Mouse (Mus musculus): Measurements from ENCODE around the gene Adh5.

Adh5 gene

GRCm38 (mm10) chr3:138442612-138443464, at the start of gene Adh5:
Gene Adh5, plus strand, starts transcription at chr3:138443093.
- DNase-seq (ENCODE audit: low spot score) = peak; percentile 94

- no peak for DNase-seq (ENCODE audit: low spot score)
Observed at GRCm38 (mm10) chr3:138404872-138405271, 38.0 kb upstream of the Adh5 start.

GRCm38 (mm10) chr3:138405341-138405740, 37.6 kb upstream of the Adh5 start:
- peak; percentile 67 for DNase-seq (ENCODE audit: low spot score)

- no peak for DNase-seq (ENCODE audit: low spot score)
Observed at GRCm38 (mm10) chr3:138405840-138406239, 37.1 kb upstream of the Adh5 start.

DNA sequence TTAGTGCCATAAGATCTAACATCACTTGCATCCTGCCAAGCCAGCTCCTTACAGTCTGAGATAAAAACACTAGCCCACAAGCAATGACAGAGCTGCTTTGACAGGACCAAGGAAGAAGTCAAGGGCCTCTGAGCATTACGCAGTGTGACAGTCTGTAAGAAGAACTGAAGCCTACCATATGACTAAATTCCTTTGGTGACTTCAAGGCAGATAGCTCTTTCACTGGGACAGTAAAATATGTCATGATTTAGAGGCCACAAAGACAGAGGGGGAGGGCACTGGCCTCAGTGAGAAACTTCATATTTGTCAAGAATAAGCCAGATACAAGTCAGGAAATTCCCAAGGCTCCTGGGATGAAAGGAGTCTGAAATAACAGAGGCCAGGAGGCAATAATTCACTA, 35.0 kb upstream of the Adh5 start:
- DNase-seq (ENCODE audit: low spot score) = no peak

DNA sequence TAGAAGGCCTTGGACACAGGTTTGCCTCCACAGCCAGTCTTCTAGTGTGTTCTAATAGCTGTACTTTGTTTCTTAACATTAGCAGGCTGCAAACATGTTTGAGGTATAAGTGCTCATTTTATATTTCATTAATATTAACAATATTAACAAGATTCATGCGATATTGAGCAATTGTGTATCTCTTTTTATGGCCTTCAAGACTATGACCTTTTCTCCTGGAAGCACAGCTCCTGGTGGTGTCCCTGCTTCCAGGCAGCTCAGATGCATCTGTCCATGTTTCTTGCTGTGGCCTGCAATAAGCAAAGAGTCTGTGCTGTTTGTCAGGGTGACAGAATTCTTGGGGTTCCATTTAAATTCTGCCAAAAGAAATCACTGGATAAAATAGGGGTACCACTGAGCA, 33.3 kb upstream of the Adh5 start:
- no peak for DNase-seq (ENCODE audit: low spot score)

DNA sequence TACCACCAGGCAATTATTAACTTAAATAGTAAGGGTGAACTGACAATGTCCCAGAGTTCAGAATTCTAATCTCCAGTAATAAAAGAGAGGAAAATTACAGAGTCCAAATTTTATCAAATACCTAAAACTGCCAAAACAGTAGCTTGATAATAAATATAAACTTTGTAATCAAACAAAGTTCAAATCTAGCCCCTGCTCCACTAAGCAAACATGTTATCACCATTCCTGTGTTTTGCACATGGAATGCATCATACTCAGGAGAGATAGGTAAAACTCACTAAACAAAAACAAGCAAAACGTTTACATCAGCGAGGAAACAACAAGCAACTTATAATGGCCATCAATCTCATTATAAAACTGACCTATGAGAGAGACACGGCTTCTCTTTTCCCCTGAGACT, 32.7 kb upstream of the Adh5 start:
- DNase-seq (ENCODE audit: low spot score) = no peak

DNA sequence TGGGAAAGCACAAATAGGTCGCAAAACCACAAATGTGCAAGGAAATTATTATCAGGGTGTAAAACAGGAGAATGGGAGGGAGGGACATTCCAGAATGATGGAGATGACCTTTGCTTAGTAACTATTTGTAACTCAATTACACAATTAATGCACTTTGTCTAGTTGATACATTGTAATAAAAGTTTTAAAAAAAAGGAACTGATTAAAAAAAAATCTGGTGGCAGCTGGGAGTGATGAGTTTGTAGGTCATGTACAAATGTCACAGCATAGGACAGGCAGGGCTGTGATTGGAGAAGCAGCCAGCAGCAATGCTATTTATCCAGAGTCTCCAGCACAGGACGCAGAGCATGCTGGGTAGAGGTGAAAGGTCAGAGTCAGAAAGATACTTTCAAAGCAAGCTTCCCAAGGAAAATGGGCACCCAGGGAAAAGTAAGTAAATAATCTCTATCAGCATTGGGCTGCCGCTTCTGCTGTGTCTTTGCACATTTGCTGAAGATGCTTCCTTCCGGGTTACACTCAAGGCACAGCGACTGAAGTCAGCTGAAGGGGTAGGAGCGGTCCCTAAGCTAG, 27.7 kb upstream of the Adh5 start, which contains the start of gene Adh4:
Adh4 (plus strand) TSS at position 346 of the 570 bp plus-strand sequence.
- DNase-seq (ENCODE audit: low spot score) = peak; percentile 35

GRCm38 (mm10) chr3:138419369-138419768, 23.5 kb upstream of the Adh5 start:
- no peak for DNase-seq (ENCODE audit: low spot score)

GRCm38 (mm10) chr3:138420385-138420784, 22.5 kb upstream of the Adh5 start:
- DNase-seq (ENCODE audit: low spot score) = no peak

GRCm38 (mm10) chr3:138423664-138424063, 19.2 kb upstream of the Adh5 start:
- no peak for DNase-seq (ENCODE audit: low spot score)

- no peak for DNase-seq (ENCODE audit: low spot score)
Observed at GRCm38 (mm10) chr3:138424247-138424646, 18.6 kb upstream of the Adh5 start.

- no peak for DNase-seq (ENCODE audit: low spot score)
Observed at GRCm38 (mm10) chr3:138430360-138430976, 12.4 kb upstream of the Adh5 start.

DNA sequence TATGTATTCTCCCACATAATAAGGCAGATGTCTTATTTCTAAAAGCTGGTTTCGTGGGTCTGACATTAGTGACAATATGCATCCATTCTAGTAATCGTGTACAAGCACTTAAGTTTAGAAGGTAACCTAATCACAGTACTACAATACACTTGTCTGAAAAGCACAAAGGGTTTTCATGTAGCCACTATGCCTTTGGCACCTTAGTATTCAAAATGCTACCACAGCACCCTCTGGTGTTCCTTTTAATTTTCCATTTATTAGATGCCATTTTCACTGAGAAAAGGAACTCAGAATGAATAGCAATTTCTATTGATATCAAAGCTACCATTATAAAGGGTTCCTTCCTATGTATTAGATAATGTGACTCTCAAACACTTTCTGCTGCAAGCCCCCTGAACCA, 11.1 kb upstream of the Adh5 start:
- DNase-seq (ENCODE audit: low spot score) = peak; percentile 69

DNA sequence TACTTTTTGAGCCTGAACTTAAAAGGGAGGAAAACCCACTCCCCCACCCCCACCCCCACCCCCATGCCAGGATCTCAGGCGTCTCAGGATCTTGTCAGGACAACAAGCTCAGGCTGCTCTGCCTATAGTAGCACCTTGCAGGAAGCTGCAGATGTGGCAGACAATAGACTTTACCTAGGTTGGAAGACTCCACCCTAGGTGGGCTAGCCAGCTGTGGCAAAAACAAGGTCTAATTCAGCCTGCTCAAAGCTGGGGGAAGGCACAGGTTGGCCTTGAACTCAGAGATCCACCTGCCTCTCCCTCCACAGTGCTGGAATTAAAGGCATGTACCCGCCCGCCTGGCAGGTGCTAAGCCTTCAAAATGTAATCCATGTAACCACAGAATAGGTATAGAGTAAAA, 4.2 kb upstream of the Adh5 start:
- DNase-seq (ENCODE audit: low spot score) = no peak

DNA sequence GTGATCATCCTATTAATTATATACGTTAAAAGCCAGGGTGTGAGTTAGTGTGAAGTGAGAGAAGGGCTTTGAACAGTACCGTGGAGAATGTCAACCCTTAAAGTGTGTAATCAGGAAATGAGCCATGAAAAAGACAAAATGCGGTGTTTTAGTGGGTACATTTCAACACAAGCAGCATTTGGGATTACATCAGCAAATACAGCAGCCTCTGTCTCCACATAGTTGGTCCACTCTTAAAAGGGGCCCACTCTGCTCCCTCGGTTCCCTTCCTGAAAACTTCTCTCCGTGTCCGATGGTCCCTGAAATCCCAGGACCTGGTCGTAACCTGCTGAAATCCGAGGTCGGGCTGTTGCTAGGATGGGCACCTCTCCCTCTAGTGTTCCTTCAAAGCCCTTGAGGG, 690 bp upstream of the Adh5 start:
- no peak for DNase-seq (ENCODE audit: low spot score)

GRCm38 (mm10) chr3:138443465-138443771, 525 bp downstream of the Adh5 start:
- no peak for DNase-seq (ENCODE audit: low spot score)

DNA sequence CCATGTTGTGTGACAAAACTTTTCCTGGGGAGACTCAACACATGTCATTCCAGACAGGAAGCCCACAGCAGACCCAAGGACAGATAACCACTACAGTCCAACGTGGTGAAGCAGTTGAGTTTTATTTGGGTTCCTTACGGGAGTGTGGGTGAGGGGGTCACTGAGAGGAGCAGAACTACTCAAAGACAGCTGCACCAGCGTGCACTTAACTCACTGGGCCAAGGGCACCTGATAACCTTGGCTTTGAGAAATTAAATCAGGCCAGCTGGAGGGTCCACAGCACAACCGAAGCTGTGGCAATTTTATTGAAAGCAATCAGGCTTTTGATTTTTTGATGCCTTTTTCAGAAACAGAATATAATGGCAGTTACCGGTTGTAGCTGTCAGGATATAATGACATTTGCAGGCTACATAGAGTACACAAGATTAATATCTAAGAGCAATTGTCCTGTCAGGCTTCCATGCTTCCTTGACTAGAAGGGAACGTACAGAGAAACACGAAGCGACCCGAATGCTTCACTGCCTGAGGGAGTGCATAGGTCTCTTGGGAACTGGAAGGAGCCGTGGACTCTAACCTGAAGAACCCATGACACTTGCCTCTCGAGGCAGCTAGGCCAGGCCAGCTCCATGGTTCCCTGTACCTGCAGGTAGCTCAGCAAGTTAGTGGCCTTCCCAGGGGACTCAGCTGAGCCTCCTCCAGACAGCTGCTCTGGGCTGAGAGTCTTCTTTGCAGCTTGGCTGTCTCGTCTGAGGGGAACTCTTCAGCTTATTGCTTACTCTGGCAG, 5.4 kb downstream of the Adh5 start:
- no peak for DNase-seq (ENCODE audit: low spot score)

DNA sequence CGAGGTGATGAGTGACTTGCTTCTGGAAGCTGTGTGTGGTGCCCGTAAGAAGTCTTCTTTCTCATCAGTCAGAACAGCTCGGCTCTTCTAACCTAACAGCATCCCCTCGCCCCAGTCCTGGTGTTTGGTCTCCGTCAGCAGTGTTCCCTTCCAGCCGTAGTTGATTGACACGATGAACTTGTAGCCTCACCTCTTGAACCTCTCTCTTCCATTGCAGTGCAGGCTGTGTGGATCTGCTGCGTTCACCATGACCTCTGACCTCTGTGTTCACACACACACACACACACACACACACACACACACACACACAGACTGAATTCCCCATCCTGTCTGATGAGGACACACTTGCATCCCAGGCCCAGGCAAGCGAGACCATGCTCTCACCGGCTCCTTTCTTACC, 9.3 kb downstream of the Adh5 start:
- no peak for DNase-seq (ENCODE audit: low spot score)

DNA sequence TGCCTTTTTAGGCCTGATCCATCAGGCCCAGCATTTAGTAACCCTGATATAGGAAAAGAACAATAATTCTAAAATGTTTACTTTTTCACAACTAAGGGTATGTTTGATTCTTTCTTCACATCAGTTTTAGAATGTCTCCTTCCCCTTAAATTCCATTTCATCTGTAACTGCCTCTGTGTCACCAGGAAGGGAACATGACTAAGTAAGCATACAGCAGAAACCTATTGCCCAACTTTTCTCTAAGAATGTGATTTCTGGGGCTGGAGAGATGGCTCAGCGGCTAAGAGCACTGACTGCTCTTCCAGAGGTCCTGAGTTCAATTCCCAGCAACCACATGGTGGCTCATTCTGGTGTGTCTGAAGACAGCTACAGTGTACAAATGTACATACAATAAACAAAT, 11.3 kb downstream of the Adh5 start:
- DNase-seq (ENCODE audit: low spot score) = no peak

- no peak for DNase-seq (ENCODE audit: low spot score)
Observed at GRCm38 (mm10) chr3:138454711-138455435, 12.0 kb downstream of the Adh5 start.

DNA sequence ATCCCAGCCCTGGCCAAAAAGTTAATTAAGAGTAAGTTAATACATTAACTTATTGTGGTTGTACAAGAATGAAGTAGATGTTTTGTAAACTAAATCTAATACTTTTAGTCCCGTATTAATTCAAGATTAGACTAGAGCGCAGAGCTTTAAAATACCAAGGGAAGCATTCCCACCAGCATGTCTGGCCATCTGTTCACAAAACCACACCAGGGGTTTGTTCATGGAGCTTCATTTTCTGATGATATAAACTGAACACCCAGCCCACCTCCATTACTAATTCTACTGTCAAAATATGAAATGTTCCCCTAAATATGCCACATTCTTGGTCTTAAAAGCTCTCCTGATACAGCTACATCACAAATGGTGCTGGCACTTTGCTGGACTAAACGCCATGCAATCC, 15.5 kb downstream of the Adh5 start:
- DNase-seq (ENCODE audit: low spot score) = no peak
